Mouse (Mus musculus): ENCODE data around the gene Tie1.

GRCm38 (mm10) chr4:118532663-118533062, 42.8 kb upstream of the Tie1 start:
- TF ChIP-seq GATA1 (IDR thresholded peaks at IDR 0.05; ENCODE audit: borderline replicate concordance, low read length): no peak
- TF ChIP-seq FLI1 (IDR thresholded peaks at IDR 0.05; ENCODE audit: low read length): no peak

Data from megakaryocyte, embryonic 14.5 days (primary cell).